ENCODE assay signal across 19 mouse cellular contexts in the genomic region with DNA sequence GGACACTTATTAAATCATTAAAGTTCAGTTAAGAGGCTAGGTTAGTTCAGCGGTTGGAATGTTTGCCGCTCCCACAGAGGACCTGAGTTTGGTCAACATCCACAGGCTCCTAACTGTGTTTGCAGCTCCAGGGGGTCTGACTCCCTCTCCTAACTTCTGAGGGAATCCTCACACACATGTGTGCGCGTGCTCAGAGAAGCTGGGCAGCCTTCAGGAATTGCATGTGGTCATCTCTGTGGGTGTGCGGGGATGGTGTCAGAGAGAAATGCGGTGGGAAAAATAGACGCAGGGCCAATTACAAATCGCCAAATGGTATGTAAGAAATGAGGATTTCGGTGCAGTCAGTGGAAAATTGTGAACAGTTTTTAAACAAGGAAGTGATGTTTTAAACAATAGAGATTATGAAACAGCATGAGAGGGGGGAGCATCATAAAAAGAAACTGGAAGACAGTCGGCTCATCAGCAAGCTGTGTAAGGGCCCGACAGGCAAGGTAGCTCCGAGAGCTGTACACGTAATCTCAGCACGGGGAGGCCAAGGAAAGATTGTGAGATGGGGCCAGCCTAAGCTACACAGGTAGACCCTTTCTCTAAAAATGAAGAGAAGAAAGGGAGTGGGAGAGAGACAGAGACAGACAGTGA. TPM values are rescaled to one million over a fixed set of nuclear protein-coding genes. Genes with fewer than 3 reads are reported as not detected.
DNase-seq lines count a peak whose midpoint lies in the region; ATAC-seq and TF ChIP-seq lines count a peak whose summit lies in the region.
"Had no signal": no experiment of that assay in that cellular context is flagged by ENCODE, and none has a peak within 500 bp of the region (broad histone marks: within the 10 kb centered on the region; RNA-seq: fewer than 3 reads in every experiment).

No protein-coding gene starts in this region.

- H3K4me3 ChIP-seq in kidney, embryonic 14.5 days (ENCODE audit: low read length), result no peak overlapping the region
- no peak overlapping the region for H3K4me3 ChIP-seq in bone marrow macrophage, adult 2 months (ENCODE audit: insufficient read depth, low read length)
- no peak overlapping the region for H3K4me3 ChIP-seq in lung, postnatal 0 days (ENCODE audit: low read depth, low read length)
- H3K4me3 ChIP-seq in kidney, adult 2 months (ENCODE audit: insufficient read depth, low read depth, low read length), result no peak overlapping the region
- no peak overlapping the region for H3K4me3 ChIP-seq in hindbrain, postnatal 0 days (ENCODE audit: low read length)
- H3K4me3 ChIP-seq: embryonic facial prominence, embryonic 13.5 days; heart, embryonic 15.5 days; hindbrain, embryonic 13.5 days; left cerebral cortex, adult 2 months; limb, embryonic 12.5 days; neural tube, embryonic 12.5 days had no signal

- H3K9ac ChIP-seq in kidney, embryonic 14.5 days (ENCODE audit: low read depth, low read length), result no peak overlapping the region
- no peak overlapping the region for H3K9ac ChIP-seq in lung, postnatal 0 days (replicated peaks; ENCODE audit: low read depth)
- H3K9ac ChIP-seq in hindbrain, postnatal 0 days (replicated peaks; ENCODE audit: low read length), result no peak overlapping the region
- H3K9ac ChIP-seq: embryonic facial prominence, embryonic 13.5 days; heart, embryonic 15.5 days; hindbrain, embryonic 13.5 days; limb, embryonic 12.5 days; neural tube, embryonic 12.5 days had no signal

- H3K36me3 ChIP-seq in kidney, embryonic 14.5 days (ENCODE audit: control insufficient read depth, insufficient read depth, low read length), result no peaks in the 10 kb centered on the region
- H3K36me3 ChIP-seq in lung, postnatal 0 days (ENCODE audit: insufficient read depth, low read length), result no peaks in the 10 kb centered on the region
- H3K36me3 ChIP-seq in kidney, adult 2 months (ENCODE audit: control insufficient read depth, insufficient read depth, low read length), result no peaks in the 10 kb centered on the region
- no peaks in the 10 kb centered on the region for H3K36me3 ChIP-seq in hindbrain, postnatal 0 days (ENCODE audit: insufficient read depth, low read length)
- H3K36me3 ChIP-seq: embryonic facial prominence, embryonic 13.5 days; heart, embryonic 15.5 days; hindbrain, embryonic 13.5 days; limb, embryonic 12.5 days; neural tube, embryonic 12.5 days had no signal

- H3K4me2 ChIP-seq in kidney, embryonic 14.5 days (replicated peaks; ENCODE audit: low read depth, low read length), result no peak overlapping the region
- no peak overlapping the region for H3K4me2 ChIP-seq in lung, postnatal 0 days (replicated peaks; ENCODE audit: low read depth, low read length)
- no peak overlapping the region for H3K4me2 ChIP-seq in hindbrain, postnatal 0 days (ENCODE audit: low read depth, low read length)
- H3K4me2 ChIP-seq: embryonic facial prominence, embryonic 13.5 days; heart, embryonic 15.5 days; hindbrain, embryonic 13.5 days; limb, embryonic 12.5 days; neural tube, embryonic 12.5 days had no signal

- TF ChIP-seq CTCF in bone marrow macrophage, adult 2 months (IDR thresholded peaks at IDR 0.05; ENCODE audit: low read depth, low read length), result no peak
- TF ChIP-seq CTCF in lung, postnatal 0 days (IDR thresholded peaks at IDR 0.05), result no peak
- TF ChIP-seq CTCF in kidney, adult 2 months (conservative IDR thresholded peaks at IDR 0.05; ENCODE audit: insufficient read depth, insufficient read length, low read depth, low read length), result no peak
- no peak for TF ChIP-seq CTCF in hindbrain, postnatal 0 days (IDR thresholded peaks at IDR 0.05; ENCODE audit: low read depth)

- ATAC-seq in kidney, embryonic 14.5 days (ENCODE audit: low FRiP score, low TSS enrichment), result no peak
- ATAC-seq in lung, postnatal 0 days, result peak; percentile 68
- ATAC-seq in hindbrain, postnatal 0 days, result no peak

- TF ChIP-seq POLR2A in bone marrow macrophage, adult 2 months (IDR thresholded peaks at IDR 0.05; ENCODE audit: borderline replicate concordance, low read depth, low read length), result no peak
- TF ChIP-seq POLR2A in kidney, adult 2 months (IDR thresholded peaks at IDR 0.05; ENCODE audit: low read depth, low read length), result no peak

- no peak overlapping the region for H3K27ac ChIP-seq in kidney, embryonic 14.5 days (ENCODE audit: low read depth, low read length)
- peak overlapping the region; percentile 42 for H3K27ac ChIP-seq in bone marrow macrophage, adult 2 months (ENCODE audit: insufficient read depth, low read depth, low read length)
- no peak overlapping the region for H3K27ac ChIP-seq in lung, postnatal 0 days (ENCODE audit: low read length)
- no peak overlapping the region for H3K27ac ChIP-seq in kidney, adult 2 months (ENCODE audit: insufficient read depth, low read depth, low read length)
- no peak overlapping the region for H3K27ac ChIP-seq in hindbrain, postnatal 0 days
- H3K27ac ChIP-seq: embryonic facial prominence, embryonic 13.5 days; heart, embryonic 15.5 days; hindbrain, embryonic 13.5 days; left cerebral cortex, adult 2 months; limb, embryonic 12.5 days; neural tube, embryonic 12.5 days had no signal

- TF ChIP-seq EP300 in lung, postnatal 0 days (IDR thresholded peaks at IDR 0.05), result peak; percentile 17; the same call in 1 of the 2 replicates

- H3K4me1 ChIP-seq in kidney, embryonic 14.5 days (ENCODE audit: control insufficient read depth, insufficient read depth, low read length), result no peaks in the 10 kb centered on the region
- peaks cover 24% of the 10 kb centered on the region for H3K4me1 ChIP-seq in bone marrow macrophage, adult 2 months (ENCODE audit: control insufficient read depth, insufficient read depth, low read length)
- H3K4me1 ChIP-seq in lung, postnatal 0 days (ENCODE audit: insufficient read depth, low read depth, low read length), result peaks cover 14% of the 10 kb centered on the region; the same call in 1 of the 2 replicates
- no peaks in the 10 kb centered on the region for H3K4me1 ChIP-seq in kidney, adult 2 months (ENCODE audit: control insufficient read depth, insufficient read depth, low read length)
- no peaks in the 10 kb centered on the region for H3K4me1 ChIP-seq in hindbrain, postnatal 0 days (ENCODE audit: insufficient read depth, low read length)
- H3K4me1 ChIP-seq: heart, embryonic 15.5 days; hindbrain, embryonic 13.5 days; neural tube, embryonic 12.5 days had no signal

- H3K9me3 ChIP-seq in kidney, embryonic 14.5 days (ENCODE audit: control insufficient read depth, low read length), result no peaks in the 10 kb centered on the region
- no peaks in the 10 kb centered on the region for H3K9me3 ChIP-seq in lung, postnatal 0 days (ENCODE audit: low read length)
- no peaks in the 10 kb centered on the region for H3K9me3 ChIP-seq in hindbrain, postnatal 0 days (ENCODE audit: low read length)
- H3K9me3 ChIP-seq: embryonic facial prominence, embryonic 13.5 days; heart, embryonic 15.5 days; hindbrain, embryonic 13.5 days; limb, embryonic 12.5 days; neural tube, embryonic 12.5 days had no signal

- WGBS in kidney, embryonic 14.5 days, result 79% methylated on average over 14 of the region's 14 CpGs
- 35% methylated on average over 14 of the region's 14 CpGs for WGBS in lung, postnatal 0 days
- 76% methylated on average over 14 of the region's 14 CpGs for WGBS in kidney, adult 2 months
- 79% methylated on average over 14 of the region's 14 CpGs for WGBS in hindbrain, postnatal 0 days

- H3K27me3 ChIP-seq in kidney, embryonic 14.5 days (ENCODE audit: control insufficient read depth, insufficient read depth, low read length), result no peaks in the 10 kb centered on the region
- no peaks in the 10 kb centered on the region for H3K27me3 ChIP-seq in lung, postnatal 0 days (replicated peaks; ENCODE audit: insufficient read depth, low read length)
- H3K27me3 ChIP-seq in kidney, adult 2 months (replicated peaks; ENCODE audit: control insufficient read depth, insufficient read depth, low read length), result no peaks in the 10 kb centered on the region
- no peaks in the 10 kb centered on the region for H3K27me3 ChIP-seq in hindbrain, postnatal 0 days (ENCODE audit: insufficient read depth, low read length)
- H3K27me3 ChIP-seq: embryonic facial prominence, embryonic 13.5 days; heart, embryonic 15.5 days; hindbrain, embryonic 13.5 days; limb, embryonic 12.5 days; neural tube, embryonic 12.5 days had no signal

- peak; percentile 5 for DNase-seq in kidney, adult 9 months
- peak; percentile 77 for DNase-seq in lung, postnatal 0 days (ENCODE audit: low spot score)
- DNase-seq in mesoderm, embryonic 11.5 days (ENCODE audit: low read depth, low spot score), result peak; percentile 19
- no peak for DNase-seq in kidney, adult 2 months
- DNase-seq in right cerebral cortex, postnatal 25 days, result no peak
- DNase-seq in hindbrain, postnatal 0 days (ENCODE audit: low spot score), result no peak
- DNase-seq: cerebellum, adult 11 months; cerebellum, postnatal 25 days; heart, adult 11 months; kidney, adult 18-20 months; right cerebral cortex, postnatal 4 days had no signal

RNA-seq across cellular contexts. Expression of a gene that starts 53.9 kb away (rescaled TPM):
- 7.6 and 13.6 TPM in 2 replicates for polyA plus RNA-seq in kidney, embryonic 14.5 days (2014; fragmentation: Nextera tagmentation; extraction: Ambion mirVana)
- 26.6 and 27.5 TPM in 2 replicates for polyA plus RNA-seq in bone marrow macrophage, adult 2 months (2012; ENCODE audit: insufficient read depth, insufficient read length, missing spikeins)
- 11.6 and 12.1 TPM in 2 replicates for polyA plus RNA-seq in lung, postnatal 0 days (2015; fragmentation: Nextera tagmentation; extraction: Ambion mirVana)
- polyA plus RNA-seq in kidney, adult 2 months (2012; rRNA removed), result 4.0 and 4.2 TPM in 2 replicates
- 25.3 and 26.5 TPM in 2 replicates for total RNA-seq in hindbrain, postnatal 0 days (2014; rRNA removed)
- polyA plus RNA-seq in hindbrain, postnatal 0 days (2015; fragmentation: Nextera tagmentation; extraction: Ambion mirVana), result 33.2 and 33.6 TPM in 2 replicates

Comparison
In these comparisons a context has a peak if more than half of its experiments do, and no peak if none do; other contexts are left out.
1. DNase-seq: peak in kidney, adult 9 months (single experiment), lung, postnatal 0 days (single experiment) and mesoderm, embryonic 11.5 days (single experiment); none in kidney, adult 2 months (single experiment), right cerebral cortex, postnatal 25 days (single experiment) and hindbrain, postnatal 0 days (single experiment).